Mouse (Mus musculus): Measurements from ENCODE around the gene Rnls.

Rnls gene

GRCm38 (mm10) chr19:33262421-33262820 is 129.7 kb downstream of the Rnls start:
- no peak for DNase-seq (ENCODE audit: low read depth)

- no peak for DNase-seq (ENCODE audit: low read depth)
These were observed 132.9 kb downstream of the Rnls start for GRCm38 (mm10) chr19:33259164-33259563.

DNA sequence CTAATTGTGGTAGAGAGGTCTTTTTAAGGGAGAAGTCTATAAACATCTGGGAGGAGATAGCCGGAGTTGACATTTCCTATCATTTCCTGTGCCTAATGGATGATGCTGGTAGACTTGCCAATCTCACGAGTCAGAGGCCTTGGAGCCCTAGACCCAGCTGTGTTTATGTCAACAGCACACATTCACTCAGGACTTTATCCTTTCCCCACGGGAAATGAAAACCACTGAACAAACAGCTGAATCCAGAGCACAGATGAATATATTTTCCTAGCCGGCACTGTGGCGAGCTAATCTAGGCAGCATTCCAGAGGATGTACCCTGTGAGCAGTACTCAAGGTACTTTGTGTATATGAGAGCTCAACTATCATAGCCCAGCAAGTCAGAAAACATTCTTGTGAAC is 138.2 kb downstream of the Rnls start:
- no peak for DNase-seq (ENCODE audit: low read depth)

DNA sequence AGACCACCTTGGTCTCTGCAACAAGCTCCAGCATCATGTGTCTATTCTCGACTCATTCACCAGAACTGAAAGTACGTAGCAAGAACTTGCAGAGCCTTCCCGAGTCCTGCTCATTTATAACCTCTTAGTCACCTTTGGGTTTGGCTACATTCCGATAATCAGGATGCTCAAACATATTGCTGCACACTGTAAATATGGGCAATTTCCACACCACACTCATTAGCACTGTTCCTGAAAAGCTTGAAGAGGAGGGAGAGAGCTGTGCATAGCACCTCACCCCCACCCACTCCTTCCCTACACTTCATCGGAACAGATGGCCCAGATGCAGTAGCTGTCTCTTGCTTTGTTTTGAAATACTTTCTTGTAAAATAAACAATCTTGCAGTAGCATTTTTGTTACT is 139.9 kb downstream of the Rnls start:
- no peak for DNase-seq (ENCODE audit: low read depth)

GRCm38 (mm10) chr19:33244196-33244595 is 147.9 kb downstream of the Rnls start:
- DNase-seq (ENCODE audit: low read depth): no peak

DNA sequence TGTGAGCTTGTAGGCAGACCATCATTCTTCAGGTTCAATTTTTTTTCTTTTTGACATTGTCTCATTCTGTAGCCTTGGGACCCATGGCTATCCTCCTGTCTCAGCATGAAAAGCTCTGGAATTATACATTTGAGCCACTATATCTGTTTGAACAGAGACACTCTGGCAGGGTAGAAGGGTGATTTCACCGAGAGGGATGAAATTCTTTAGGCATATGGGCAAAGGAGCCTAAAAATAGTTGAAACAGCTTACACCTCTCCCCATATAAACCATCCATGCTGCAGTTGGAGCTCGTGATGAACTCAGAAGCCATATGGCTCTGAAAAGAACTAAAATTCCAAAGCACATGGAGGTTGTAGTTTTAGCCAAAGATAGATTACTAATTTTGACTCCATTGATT is 151.7 kb downstream of the Rnls start:
- DNase-seq (ENCODE audit: low read depth): no peak

DNA sequence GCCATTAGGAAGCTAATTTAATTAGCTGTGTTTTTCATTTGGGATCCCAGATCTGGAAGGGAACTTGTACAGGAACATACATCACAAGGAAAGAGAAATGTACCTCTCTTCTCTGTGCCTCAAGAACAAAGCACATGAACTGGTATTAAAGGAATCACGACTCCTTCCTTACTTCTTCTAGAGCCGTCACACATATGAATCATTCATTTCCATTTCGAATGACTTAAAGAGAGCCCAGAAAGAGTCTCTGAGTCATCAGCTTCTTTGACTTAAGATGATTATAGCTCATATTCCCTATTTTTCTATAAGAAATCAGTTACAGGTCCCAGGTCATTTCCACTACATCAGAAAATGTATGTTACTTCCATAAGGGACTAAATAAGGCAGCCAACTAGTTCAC is 159.2 kb downstream of the Rnls start:
- no peak for DNase-seq (ENCODE audit: low read depth)

- no peak for DNase-seq (ENCODE audit: low read depth)
These were observed 160.8 kb downstream of the Rnls start for GRCm38 (mm10) chr19:33231303-33231702.

DNA sequence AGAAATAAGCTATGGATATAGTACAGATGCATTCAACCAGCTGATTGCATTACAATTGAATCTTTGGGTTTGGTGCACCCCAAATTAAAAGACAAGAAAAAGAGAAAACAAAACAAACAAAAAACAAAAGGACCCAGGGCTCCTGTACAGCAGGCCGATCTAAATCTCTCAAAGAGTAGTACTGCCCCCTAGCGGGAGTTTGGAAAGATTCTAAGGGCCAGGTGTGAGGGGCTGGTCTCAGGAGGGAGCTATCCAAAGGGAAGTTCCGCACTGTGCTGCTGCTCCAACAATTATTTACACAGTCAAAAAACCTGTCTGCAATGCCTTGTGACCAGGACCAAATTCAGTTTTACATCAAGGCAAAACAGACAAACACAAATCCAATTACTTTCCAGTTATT is 165.1 kb downstream of the Rnls start:
- peak; percentile 21 for DNase-seq (ENCODE audit: low read depth)

- no peak for DNase-seq (ENCODE audit: low read depth)
These were observed 166.0 kb downstream of the Rnls start for GRCm38 (mm10) chr19:33225858-33226705.

- DNase-seq (ENCODE audit: low read depth): no peak
These were observed 167.1 kb downstream of the Rnls start for GRCm38 (mm10) chr19:33225002-33225376.

- DNase-seq (ENCODE audit: low read depth): peak; percentile 74
These were observed 167.7 kb downstream of the Rnls start for GRCm38 (mm10) chr19:33224181-33225001.

GRCm38 (mm10) chr19:33223766-33224165 is 168.3 kb downstream of the Rnls start:
- DNase-seq (ENCODE audit: low read depth): peak; percentile 15

DNA sequence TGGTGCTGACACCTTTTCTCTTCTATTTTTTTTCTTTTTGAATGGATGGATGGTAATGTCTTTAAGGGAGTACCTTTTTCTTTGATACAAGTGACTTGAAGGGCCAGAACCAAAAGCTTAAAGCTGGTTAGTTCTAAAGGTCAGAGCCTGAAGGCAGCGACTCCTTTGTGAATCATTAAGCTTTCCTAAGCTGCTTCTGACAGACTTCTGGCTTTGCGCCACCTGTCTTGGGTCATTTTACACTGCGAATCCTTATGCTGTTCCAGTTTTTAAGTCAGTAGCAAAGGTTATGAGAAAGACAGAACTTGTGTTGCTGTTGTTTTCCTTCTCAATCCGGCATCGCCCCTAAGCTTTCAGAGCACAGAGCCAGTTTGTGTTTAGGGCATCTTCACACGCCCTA is 168.8 kb downstream of the Rnls start:
- DNase-seq (ENCODE audit: low read depth): peak; percentile 66

- no peak for DNase-seq (ENCODE audit: low read depth)
These were observed 169.4 kb downstream of the Rnls start for GRCm38 (mm10) chr19:33222595-33223223.

GRCm38 (mm10) chr19:33217791-33218300 is 174.2 kb downstream of the Rnls start:
- no peak for DNase-seq (ENCODE audit: low read depth)

GRCm38 (mm10) chr19:33209709-33210108 is 182.4 kb downstream of the Rnls start:
- no peak for DNase-seq (ENCODE audit: low read depth)

- no peak for DNase-seq (ENCODE audit: low read depth)
These were observed 184.1 kb downstream of the Rnls start for GRCm38 (mm10) chr19:33207991-33208390.

DNA sequence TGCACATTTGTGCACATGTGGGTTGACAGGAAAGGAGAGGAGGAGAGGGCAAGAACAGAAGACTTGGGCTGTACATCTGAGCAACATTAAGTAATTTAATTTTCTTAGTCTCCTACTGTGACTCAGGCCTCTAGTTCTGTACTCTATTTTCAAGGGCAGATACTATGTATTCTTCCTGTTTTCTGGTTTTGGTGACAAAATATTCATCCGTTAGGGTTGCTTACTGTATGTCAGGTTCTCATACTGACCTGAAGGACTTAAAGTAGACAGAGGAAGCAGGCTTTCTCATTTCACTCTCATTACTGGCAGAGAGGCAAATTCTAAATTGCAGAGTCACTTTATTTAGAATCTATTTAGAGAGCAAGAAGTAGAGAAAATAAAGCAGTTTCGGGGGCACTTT is 186.7 kb downstream of the Rnls start:
- no peak for DNase-seq (ENCODE audit: low read depth)

- DNase-seq (ENCODE audit: low read depth): no peak
These were observed 189.7 kb downstream of the Rnls start for GRCm38 (mm10) chr19:33202422-33202821.

- DNase-seq (ENCODE audit: low read depth): no peak
These were observed 190.9 kb downstream of the Rnls start for GRCm38 (mm10) chr19:33201181-33201580.

DNA sequence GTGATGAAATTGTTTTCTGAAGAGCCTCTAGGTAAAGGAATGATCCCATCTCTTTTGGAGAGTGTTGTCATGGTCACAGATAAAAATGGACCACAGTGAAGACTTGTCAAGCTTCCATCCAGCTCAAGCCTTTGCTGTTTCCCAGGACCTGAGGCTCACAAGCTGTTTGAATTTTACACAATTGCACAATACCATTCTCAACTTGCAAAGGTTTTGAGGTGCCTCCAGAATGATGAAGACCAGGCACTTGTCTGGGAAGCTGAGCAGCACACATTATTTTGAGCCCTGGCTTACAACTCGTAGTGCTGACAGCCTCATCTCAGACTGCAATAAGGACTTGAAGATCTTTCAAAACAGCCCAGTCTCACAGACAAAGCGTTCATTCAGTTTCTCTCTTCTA is 200.0 kb downstream of the Rnls start:
- DNase-seq (ENCODE audit: low read depth): peak; percentile 18

DNA sequence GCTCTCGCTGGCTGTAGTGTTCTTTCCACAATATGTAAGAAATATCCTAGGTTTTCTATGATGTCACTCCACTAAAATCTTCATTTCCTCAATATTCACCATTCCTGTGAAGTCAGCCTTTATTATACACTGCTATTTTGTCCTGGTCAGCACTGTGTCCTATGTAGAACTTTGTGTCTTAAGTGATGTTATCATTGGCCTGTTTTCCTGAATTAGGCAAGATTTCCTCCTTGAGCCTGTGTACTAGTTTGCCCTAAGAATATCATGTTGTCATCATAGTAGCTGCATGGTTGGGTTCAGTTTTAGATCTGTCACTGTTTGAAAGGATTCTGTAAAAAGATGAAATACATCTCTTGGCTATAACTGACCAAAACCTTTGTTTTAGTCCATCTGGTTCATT is 203.3 kb downstream of the Rnls start:
- no peak for DNase-seq (ENCODE audit: low read depth)

All from fibroblast of lung, adult 2 months (primary cell).